Mouse (Mus musculus) intestine, embryonic 14.5 days (tissue): ENCODE measurements around the gene Fgfr1op. TPM values are rescaled to one million over a fixed set of nuclear protein-coding genes. Genes with fewer than 3 reads are reported as not detected.
"Not testable (repeated sequence)": the region's sequence is repeated elsewhere in the genome, so short reads cannot be mapped to it uniquely, and the experiment has no call there.

Experiments used
- ATAC-seq: fragments of 200-750 bp; cut with Nextera tagmentation; replicated peaks from 2 replicates; pipeline ENCODE4 v1.8.0; 2017; ENCODE audit warnings: low read depth, moderate number of reproducible peaks, moderate TSS enrichment, moderate library complexity; ENCODE audit not compliant: low FRiP score, low TSS enrichment
- DNase-seq: peaks from one replicate; pipeline ENCODE4 v3.0.0-alpha.2; 2018; ENCODE audit warnings: low spot score
- H3K27ac ChIP-seq: fragments of 300-500 bp; sonication (generic); 2 replicates; pipeline ENCODE4 v1.5.1; 2014; ENCODE audit warnings: low read depth, mild to moderate bottlenecking, control low read depth
- H3K27me3 ChIP-seq: fragments of 300-500 bp; sonication (generic); replicated peaks from 2 replicates; pipeline ENCODE4 v1.6.1; 2014; ENCODE audit warnings: low read length, control low read depth; ENCODE audit not compliant: control insufficient read depth, insufficient read depth
- H3K36me3 ChIP-seq: fragments of 300-500 bp; sonication (generic); 2 replicates; pipeline ENCODE4 v1.6.1; 2014; ENCODE audit warnings: low read length, control low read depth; ENCODE audit not compliant: control insufficient read depth, insufficient read depth
- H3K4me1 ChIP-seq: fragments of 300-500 bp; sonication (generic); replicated peaks from 2 replicates; pipeline ENCODE4 v1.6.1; 2014; ENCODE audit warnings: low read length, control low read depth, mixed read lengths; ENCODE audit not compliant: control insufficient read depth, insufficient read depth
- H3K4me2 ChIP-seq: fragments of 300-500 bp; sonication (generic); 2 replicates; pipeline ENCODE4 v1.6.1; 2014; ENCODE audit warnings: low read length
- H3K4me3 ChIP-seq: fragments of 300-500 bp; sonication (generic); 2 replicates; pipeline ENCODE4 v1.5.1; 2014; ENCODE audit warnings: low read depth, low read length, control low read depth, mixed read lengths
- H3K9ac ChIP-seq: fragments of 300-500 bp; sonication (generic); 2 replicates; pipeline ENCODE4 v1.6.1; 2014; ENCODE audit warnings: mild to moderate bottlenecking, low read length
- H3K9me3 ChIP-seq: fragments of 300-500 bp; sonication (generic); 2 replicates; pipeline ENCODE4 v1.6.1; 2016; ENCODE audit warnings: low read length, control low read depth; ENCODE audit not compliant: control insufficient read depth
- WGBS: fragments of 180-500 bp; shearing (Covaris S2); extraction: QIAGEN DNeasy Blood & Tissue Kit; methylation state at CpG from one replicate; pipeline ENCODE4 v1.1.7; 2014; 5-methylcytosine and 5-hydroxymethylcytosine counted together
- polyA plus RNA-seq: library from polyadenylated mRNA; unstranded; fragments of >200 nt; fragmentation: Nextera tagmentation; extraction: Ambion mirVana; gene quantifications from 2 replicates; pipeline ENCODE4 v1.2.1, GENCODE M21; 2014

The Fgfr1op gene
- polyA plus RNA-seq, 1 experiment from 2014 or later, result 36.0 TPM

DNA sequence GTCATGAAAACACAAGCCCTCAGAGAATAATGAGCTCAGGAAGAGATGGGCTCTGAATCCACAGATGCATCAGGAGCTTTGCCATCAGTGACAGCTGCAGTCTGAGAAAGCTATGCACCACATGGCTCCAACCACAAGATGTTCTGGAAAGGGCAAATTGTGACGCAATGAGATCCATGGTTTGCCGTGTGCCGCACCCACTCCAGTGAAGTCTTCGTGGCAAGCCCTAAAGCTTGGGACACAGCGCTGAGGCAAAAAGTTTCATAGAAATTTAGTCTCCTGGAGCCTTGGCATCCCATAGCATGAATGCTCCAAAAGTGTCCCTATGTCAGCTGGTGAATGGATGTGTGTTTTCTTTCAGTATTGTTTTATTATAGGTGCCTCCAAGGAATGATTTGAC lies 27.2 kb upstream of the Fgfr1op start:
- H3K9me3 ChIP-seq, ATAC-seq, H3K27ac ChIP-seq, H3K9ac ChIP-seq, DNase-seq, H3K27me3 ChIP-seq, H3K4me3 ChIP-seq, H3K36me3 ChIP-seq, H3K4me2 ChIP-seq, H3K4me1 ChIP-seq: not testable (repeated sequence)
- WGBS, result 95% methylated on average over 5 of the region's 5 CpGs

DNA sequence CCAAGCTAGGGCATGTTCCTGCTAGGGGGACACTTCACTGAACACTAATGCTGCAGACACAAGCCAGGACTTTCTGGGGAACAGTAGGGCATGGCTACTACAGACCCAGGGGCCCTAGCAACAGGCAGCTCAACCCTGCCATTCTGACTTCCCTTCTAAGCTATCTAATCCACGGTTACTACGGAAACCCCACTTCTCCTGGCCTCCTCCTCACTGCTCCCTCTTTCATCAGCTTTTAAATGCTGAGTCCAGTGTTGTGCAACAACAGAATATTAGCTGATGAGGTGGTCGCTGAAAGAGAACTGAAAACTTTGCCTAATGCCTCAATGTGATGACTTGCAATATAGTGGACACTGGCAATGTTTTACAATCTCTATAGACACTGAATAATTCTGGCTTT lies 25.1 kb upstream of the Fgfr1op start:
- not testable (repeated sequence) for H3K27me3 ChIP-seq, H3K4me3 ChIP-seq, H3K9ac ChIP-seq, DNase-seq, H3K36me3 ChIP-seq, ATAC-seq, H3K27ac ChIP-seq, H3K4me1 ChIP-seq, H3K4me2 ChIP-seq, H3K9me3 ChIP-seq
- 91% methylated on average over 3 of the region's 3 CpGs for WGBS

DNA sequence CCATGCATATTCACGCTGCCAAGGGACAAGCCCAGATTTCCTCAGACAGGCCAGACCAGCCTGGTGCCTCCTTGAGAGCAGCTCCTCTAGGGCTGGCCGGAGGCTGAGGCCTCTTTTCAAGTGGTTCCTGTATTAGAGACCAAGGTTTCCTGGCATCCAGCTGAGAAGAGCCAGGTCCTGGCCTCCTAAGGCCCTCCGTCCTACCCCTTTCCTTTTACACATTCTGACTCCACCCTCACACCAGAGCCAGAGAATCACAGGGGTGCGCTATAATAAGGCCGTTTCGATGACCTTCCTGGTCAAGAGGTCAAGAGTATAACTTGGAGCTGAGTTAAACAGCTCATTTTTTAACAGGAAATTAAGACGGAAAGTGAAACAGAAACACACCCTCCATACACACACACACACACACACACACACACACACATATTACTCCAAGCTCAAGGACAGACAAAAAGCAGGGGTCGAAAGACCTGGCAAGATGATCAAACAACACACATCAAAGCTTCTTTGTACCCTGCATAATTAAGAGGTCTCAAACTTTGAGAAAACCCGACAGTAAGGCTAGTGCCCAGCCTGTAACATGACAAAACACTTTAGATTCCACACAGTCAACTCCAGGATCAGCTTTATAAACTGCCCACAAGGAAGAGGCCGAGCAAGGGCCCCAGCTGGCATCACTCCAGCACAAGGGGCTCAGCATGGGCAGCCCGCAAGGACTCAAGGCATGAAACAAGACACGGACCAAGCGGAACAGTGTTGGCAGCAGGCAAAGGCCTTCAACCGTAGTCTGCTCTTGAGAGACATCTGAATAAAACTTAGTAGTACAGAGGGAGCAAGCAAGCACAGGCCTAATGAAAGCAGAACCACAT lies 21.3 kb upstream of the Fgfr1op start:
- not testable (repeated sequence) for H3K4me1 ChIP-seq, H3K9ac ChIP-seq, H3K4me2 ChIP-seq, H3K27ac ChIP-seq, H3K36me3 ChIP-seq, H3K4me3 ChIP-seq, H3K27me3 ChIP-seq, H3K9me3 ChIP-seq, DNase-seq, ATAC-seq
- WGBS, result 49% methylated on average over 12 of the region's 14 CpGs

DNA sequence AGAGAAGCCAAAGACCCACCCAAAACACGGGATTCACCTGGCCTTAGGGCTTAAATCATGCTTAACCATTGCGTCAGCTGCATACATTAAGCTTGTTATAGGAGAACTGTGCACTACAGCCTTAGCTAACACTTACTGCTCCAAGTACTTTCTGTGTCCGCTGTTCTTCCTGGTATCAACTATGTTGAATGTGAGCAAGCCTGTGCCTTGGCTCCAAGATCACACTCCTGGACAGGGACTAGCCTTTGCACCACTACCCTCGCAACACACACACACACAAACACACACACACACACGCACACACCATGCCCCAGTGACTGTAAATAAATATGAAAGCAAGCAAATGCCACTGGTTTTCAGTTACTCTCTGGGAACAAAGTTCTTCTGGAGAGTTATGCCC lies 18.4 kb upstream of the Fgfr1op start:
- H3K9me3 ChIP-seq, H3K27ac ChIP-seq, DNase-seq, ATAC-seq, H3K27me3 ChIP-seq, H3K36me3 ChIP-seq, H3K4me1 ChIP-seq: not testable (repeated sequence)
- H3K4me3 ChIP-seq, result peak overlapping the region; percentile 47
- H3K9ac ChIP-seq, result peak overlapping the region; percentile 44
- H3K4me2 ChIP-seq, result peak overlapping the region; percentile 45
- 12% methylated on average over 4 of the region's 5 CpGs for WGBS

DNA sequence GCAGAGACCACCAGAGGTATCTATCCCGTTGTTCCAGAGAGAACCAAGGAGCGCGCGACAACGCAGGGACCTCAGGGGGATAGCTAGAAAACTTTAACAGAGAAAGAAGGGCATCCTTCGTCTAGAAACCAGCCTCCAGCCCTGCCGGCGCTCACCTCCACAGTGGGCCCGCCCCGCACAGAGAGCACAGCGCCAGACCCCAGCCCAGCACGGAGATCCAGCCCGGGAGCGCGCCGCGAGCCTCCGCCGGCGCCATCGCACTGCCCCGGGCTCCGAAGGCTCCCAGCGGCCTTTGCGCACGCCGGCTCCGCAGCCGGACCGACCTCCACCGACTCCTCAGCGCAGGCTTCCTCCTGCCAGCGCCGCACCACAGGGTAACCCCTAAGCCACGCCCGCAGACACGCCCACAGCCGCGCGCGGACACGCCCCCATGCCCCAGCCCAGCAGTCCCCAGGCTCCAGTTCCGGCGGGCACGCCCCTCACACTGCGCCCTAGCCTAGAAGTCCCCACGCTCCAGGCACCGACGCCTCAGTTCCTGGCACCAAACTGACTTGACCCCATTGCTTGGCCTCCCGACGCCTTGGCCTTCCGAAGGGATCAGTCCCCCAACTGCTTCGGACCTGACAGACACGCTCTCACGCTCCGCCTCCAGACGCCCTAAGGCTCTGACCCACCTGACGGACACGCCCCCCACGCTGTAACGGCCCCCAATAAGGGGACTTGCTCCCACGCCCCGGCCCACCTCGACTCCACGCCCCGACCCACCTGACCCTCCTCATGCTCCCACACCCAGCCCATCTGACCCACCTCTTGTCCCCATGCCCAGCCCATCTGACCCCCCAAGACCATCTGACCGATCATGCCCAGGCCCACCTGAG lies 17.6 kb upstream of the Fgfr1op start, which contains the start of the genes Gm49673 and Rnaset2a:
TSS of gene Gm49673 (minus strand) at position 350 of the 878 bp plus-strand sequence.
TSS of gene Rnaset2a (minus strand) at position 659 of the 878 bp plus-strand sequence.
- not testable (repeated sequence) for H3K4me1 ChIP-seq, H3K27me3 ChIP-seq, H3K36me3 ChIP-seq, H3K9me3 ChIP-seq
- peak within 1 kb of the TSS; percentile 45 for H3K4me2 ChIP-seq
- 1% methylated on average over 41 of the region's 67 CpGs for WGBS
- ATAC-seq, result peak; percentile 99
- DNase-seq, result peak; percentile 72
- peak within 1 kb of the TSS; percentile 44 for H3K9ac ChIP-seq
- H3K27ac ChIP-seq, result 0 out of 2 replicates have a peak within 1 kb of the TSS, but pooled peaks have one; percentile 33
- H3K4me3 ChIP-seq, result peak within 1 kb of the TSS; percentile 47

DNA sequence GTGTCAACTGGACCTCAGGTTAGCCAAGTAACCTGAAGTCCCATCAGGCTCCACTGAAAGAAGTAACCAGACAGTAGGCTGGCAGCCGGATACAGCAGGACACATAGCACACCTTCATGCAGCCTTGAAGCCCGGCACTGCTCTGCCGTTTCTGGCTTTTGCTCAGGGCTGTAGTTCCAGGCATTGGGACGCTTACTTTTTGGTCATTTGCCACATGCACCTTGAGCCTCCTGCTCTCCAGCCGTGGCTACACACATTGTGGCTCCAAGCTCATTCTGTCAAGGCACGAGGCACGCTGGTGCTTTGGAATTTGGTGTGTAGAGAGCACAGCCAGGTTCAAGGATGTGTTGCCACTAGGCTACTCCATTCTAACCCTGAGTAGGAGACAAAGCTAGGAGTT lies 10.3 kb upstream of the Fgfr1op start:
- H3K9me3 ChIP-seq, H3K9ac ChIP-seq, H3K4me1 ChIP-seq, H3K4me3 ChIP-seq, ATAC-seq, DNase-seq, H3K27ac ChIP-seq, H3K27me3 ChIP-seq, H3K4me2 ChIP-seq, H3K36me3 ChIP-seq: not testable (repeated sequence)
- 73% methylated on average over 7 of the region's 7 CpGs for WGBS

DNA sequence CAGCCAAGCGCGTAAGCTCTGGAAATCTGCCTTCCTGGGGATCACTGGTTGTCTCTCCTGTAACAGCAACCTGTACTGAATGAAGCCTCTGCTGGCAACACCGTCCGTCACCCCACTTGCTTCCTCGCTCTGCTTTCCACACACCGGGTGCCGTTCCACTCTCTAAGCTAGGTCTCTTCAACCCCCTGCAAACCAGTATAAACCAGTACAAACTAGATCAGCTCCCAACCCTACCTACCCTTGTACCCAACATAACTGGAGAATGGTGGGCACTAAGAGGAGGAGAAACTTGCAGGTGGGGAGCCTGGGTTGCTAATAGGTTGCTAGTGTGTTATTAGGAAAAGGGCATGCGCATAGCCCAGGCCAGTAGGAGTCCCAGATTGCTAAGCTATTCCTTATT lies 9.3 kb upstream of the Fgfr1op start:
- no CpG with 5 or more reads among the region's 8 CpGs for WGBS
- H3K4me1 ChIP-seq, H3K4me3 ChIP-seq, H3K36me3 ChIP-seq, H3K9me3 ChIP-seq, H3K27me3 ChIP-seq, H3K9ac ChIP-seq, H3K27ac ChIP-seq, DNase-seq, H3K4me2 ChIP-seq, ATAC-seq: not testable (repeated sequence)

DNA sequence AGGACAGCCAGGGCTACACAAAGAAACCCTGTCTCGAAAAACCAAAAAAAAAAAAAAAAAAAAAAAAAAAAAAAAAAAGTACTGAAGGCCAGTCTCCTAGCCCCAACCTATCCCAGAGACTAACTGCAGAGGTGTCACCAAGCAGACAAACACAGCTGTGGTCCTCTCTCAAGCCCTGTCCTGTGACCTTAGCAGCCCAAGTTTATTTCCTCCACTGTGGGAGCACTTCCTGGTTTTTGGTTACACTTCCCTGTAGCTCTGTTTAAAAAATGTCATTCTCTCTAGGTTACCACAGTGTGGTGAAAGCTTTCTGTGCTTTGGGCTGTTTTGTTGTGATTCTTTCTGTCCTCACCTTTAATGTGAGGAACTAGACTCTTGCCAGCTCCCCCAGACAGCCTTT lies 6.7 kb upstream of the Fgfr1op start:
- WGBS, result no CpG with 5 or more reads among the region's 1 CpGs
- H3K9me3 ChIP-seq, H3K36me3 ChIP-seq, H3K27me3 ChIP-seq, H3K9ac ChIP-seq, DNase-seq, ATAC-seq, H3K4me1 ChIP-seq, H3K27ac ChIP-seq, H3K4me2 ChIP-seq, H3K4me3 ChIP-seq: not testable (repeated sequence)
